Mouse (Mus musculus) effector memory CD4-positive, alpha-beta T cell, adult 5 months (primary cell): Measurements from ENCODE around the gene Slc39a5. TPM values are rescaled to one million over a fixed set of nuclear protein-coding genes. Genes with fewer than 3 reads are reported as not detected.

Experiments used
- polyA plus RNA-seq: library from polyadenylated mRNA; unstranded; fragments of 100-300 nt; shearing (Covaris generic); gene quantifications from one replicate; pipeline ENCODE4 v1.2.1, GENCODE M21; 2017

Gene Slc39a5
- not detected for polyA plus RNA-seq

DNA sequence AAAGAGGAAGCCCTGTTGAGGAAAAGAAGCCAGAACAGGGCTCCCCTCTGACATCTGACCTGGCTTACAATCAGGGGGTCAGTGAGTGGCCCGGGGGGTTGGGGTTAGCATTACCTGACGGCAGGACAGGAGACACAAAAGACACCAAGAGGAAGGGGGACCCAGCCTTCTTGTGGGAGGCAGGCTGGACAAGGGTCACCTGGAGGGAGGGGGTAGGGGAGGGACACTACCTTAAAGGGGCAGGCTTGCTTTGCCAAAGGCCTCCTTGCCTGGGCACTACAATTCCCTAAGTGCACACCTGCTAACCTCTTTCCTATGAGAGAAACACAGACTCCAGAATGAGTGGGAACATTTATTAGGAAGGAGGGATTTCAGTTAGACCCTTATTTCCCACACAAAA is at the start of gene Slc39a5:
Gene Slc39a5, minus strand, starts transcription at position 174 of the 400 bp plus-strand sequence.

DNA sequence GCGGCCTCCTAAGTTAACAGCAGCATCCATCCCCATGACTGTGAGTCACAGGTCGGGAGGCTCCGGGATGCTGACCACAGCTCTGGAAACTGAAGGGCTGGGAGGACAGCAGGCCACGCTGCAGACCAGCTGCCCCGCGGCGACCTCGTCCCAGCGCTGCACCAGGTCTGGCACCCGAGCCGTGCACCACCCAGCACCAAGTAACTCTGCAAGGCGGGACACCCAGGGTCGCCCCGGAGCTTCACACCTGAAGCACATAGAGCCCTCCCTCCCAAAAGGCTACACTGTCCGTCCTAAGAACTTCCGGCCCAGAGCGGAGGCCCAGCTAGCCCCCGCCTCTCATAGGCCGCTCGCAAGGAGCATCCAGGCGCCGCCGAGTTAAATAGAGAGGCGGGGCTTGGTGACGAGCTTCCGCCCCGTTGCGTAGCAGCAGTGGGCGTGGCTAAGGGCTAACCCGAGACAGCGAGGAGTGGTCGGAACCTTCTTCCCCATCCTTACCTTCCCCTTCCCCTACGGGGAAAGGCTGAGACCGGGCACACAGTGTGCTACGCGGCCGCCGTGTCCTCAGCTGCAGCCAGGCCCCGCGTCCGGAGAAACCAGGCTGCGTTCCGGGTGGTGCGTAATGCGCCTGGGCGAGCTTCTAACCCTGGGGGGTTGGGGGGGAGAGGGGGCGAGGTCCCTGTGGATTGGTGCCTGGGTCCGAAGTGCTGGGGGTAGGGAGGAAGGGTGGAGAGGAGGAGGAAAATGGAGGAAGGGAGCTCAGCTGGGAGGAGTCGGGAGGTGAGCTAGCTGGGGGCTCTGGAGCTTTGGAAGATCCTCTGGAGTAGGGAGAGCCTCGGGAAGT is 10.4 kb upstream of the Slc39a5 start, which contains the start of the genes Nabp2 and Rnf41:
Gene Nabp2, minus strand, starts transcription at position 282 of the 844 bp plus-strand sequence.
Gene Rnf41, plus strand, starts transcription at position 447 of the 844 bp plus-strand sequence.

GRCm38 (mm10) chr10:128376455-128377211 is 24.4 kb downstream of the Slc39a5 start, which contains the start of gene Ankrd52:
TSS of gene Ankrd52 (plus strand) at chr10:128377115.

DNA sequence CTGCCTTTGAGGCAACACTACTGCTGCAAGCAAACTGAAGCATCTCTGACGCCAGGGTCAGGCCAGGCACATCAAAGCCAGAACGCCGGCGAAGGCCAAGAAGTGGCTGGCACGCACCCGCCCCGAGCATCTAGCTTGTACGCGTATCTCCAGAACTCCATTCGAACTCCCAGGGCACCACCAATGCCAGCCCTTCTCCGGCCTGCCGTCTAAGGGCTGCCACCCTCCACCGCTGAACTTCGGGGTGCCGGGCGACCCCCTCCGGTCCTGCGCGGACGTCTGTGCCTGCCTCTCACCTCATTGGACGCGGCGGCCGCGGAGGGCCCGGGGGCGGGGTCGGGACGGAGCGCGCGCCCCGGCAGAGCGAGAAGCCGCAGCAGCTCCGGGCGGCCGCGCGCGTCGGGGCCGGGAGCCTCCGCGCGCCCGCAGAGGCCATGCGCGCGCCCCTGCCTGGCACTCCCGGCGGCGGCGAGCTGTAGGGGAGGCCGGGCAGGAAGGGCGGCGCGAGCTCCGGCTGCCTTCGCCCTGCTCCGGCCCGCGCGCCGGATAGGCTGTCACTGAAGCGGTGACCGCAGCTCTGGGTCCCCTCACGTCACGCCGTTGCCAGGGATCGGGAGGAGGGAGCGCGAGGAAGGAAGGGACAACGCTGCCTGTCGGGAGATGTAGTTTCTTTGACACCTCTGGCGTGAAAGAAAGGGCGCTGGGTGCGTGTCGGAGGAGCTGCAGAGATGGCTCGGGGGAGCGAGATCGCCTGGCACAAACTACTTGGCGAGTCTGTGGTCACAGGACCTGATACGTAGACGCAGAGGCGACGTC is 32.4 kb downstream of the Slc39a5 start, which contains the start of gene Coq10a:
Gene Coq10a, minus strand, starts transcription at position 596 of the 816 bp plus-strand sequence.

Other genes with a start within 250 kb of the Slc39a5 start
- gene Rbms2, start 220.9 kb downstream of the Slc39a5 start, polyA plus RNA-seq: 32.3 TPM
- gene Gls2, start 206.8 kb downstream of the Slc39a5 start, polyA plus RNA-seq: 4.7 TPM
- 13.5 TPM for gene Spryd4, start 189.4 kb downstream of the Slc39a5 start, polyA plus RNA-seq
- not detected for gene Mip, start 175.4 kb downstream of the Slc39a5 start, polyA plus RNA-seq
- gene Timeless, start 169.2 kb downstream of the Slc39a5 start, polyA plus RNA-seq: 8.9 TPM
- not detected for gene Apon, start 147.1 kb downstream of the Slc39a5 start, polyA plus RNA-seq
- not detected for gene Apof, start 132.6 kb downstream of the Slc39a5 start, polyA plus RNA-seq
- gene Stat2, start 130.7 kb downstream of the Slc39a5 start, polyA plus RNA-seq: 34.0 TPM
- not detected for gene Il23a, start 102.5 kb downstream of the Slc39a5 start, polyA plus RNA-seq
- 38.5 TPM for gene Pan2, start 97.9 kb downstream of the Slc39a5 start, polyA plus RNA-seq
- gene Cnpy2, start 78.8 kb downstream of the Slc39a5 start, polyA plus RNA-seq: 20.3 TPM
- gene Cs, start 63.5 kb downstream of the Slc39a5 start, polyA plus RNA-seq: 107 TPM
- 24.7 TPM for gene Coq10a, start 32.2 kb downstream of the Slc39a5 start, polyA plus RNA-seq
- gene Ankrd52, start 24.1 kb downstream of the Slc39a5 start, polyA plus RNA-seq: 6.6 TPM
- 47.4 TPM for gene Nabp2, start 10.3 kb upstream of the Slc39a5 start, polyA plus RNA-seq
- gene Rnf41, start 10.4 kb upstream of the Slc39a5 start, polyA plus RNA-seq: 24.5 TPM
- 86.8 TPM for gene Smarcc2, start 58.0 kb upstream of the Slc39a5 start, polyA plus RNA-seq
- gene Myl6, start 92.9 kb upstream of the Slc39a5 start, polyA plus RNA-seq: 1,164 TPM
- 2.0 TPM for gene Myl6b, start 97.5 kb upstream of the Slc39a5 start, polyA plus RNA-seq
- 244 TPM for gene Esyt1, start 124.6 kb upstream of the Slc39a5 start, polyA plus RNA-seq
- 32.2 TPM for gene Zc3h10, start 146.5 kb upstream of the Slc39a5 start, polyA plus RNA-seq
- 2,530 TPM for gene Rpl41, start 148.1 kb upstream of the Slc39a5 start, polyA plus RNA-seq
- gene Pa2g4, start 164.8 kb upstream of the Slc39a5 start, polyA plus RNA-seq: 20.1 TPM
- gene Erbb3, start 188.4 kb upstream of the Slc39a5 start, polyA plus RNA-seq: 2.1 TPM
- 545 TPM for gene Rps26, start 225.5 kb upstream of the Slc39a5 start, polyA plus RNA-seq
- gene Ikzf4, start 244.8 kb upstream of the Slc39a5 start, polyA plus RNA-seq: 0.77 TPM